Mouse (Mus musculus) large intestine, adult 2 months (tissue): Measurements from ENCODE around the gene Anln. TPM values are rescaled to one million over a fixed set of nuclear protein-coding genes. Genes with fewer than 3 reads are reported as not detected.
"Not testable (repeated sequence)": the region's sequence is repeated elsewhere in the genome, so short reads cannot be mapped to it uniquely, and the experiment has no call there.

ENCODE experiments used
- DNase-seq: peaks from one replicate; pipeline ENCODE4 v3.0.0-alpha.2; 2012; ENCODE audit warnings: low read depth, low spot score
- WGBS: fragments of 180-500 bp; shearing (Covaris S2); methylation state at CpG from one replicate; pipeline ENCODE4 v1.1.7; 2018; 5-methylcytosine and 5-hydroxymethylcytosine counted together
- polyA plus RNA-seq: library from polyadenylated mRNA; depleted of rRNA; stranded (reverse); fragments of >200 nt; gene quantifications from 2 replicates; pipeline ENCODE4 v1.2.3, GENCODE M21; 2012; rRNA removed

Gene Anln
- 3.4 and 3.8 TPM in 2 replicates for polyA plus RNA-seq

GRCm38 (mm10) chr9:22389021-22389476, at the start of gene Anln:
Gene Anln (minus strand): TSS chr9:22389188.
- under 1% methylated on average over 44 of the region's 44 CpGs for WGBS
- DNase-seq = peak; percentile 73

- WGBS = 95% methylated on average over 2 of the region's 2 CpGs
- no peak for DNase-seq
Observed at GRCm38 (mm10) chr9:22434101-22434500, 45.1 kb upstream of the Anln start.

- 63% methylated on average over 2 of the region's 2 CpGs for WGBS
- DNase-seq = no peak
Observed at GRCm38 (mm10) chr9:22433221-22433620, 44.2 kb upstream of the Anln start.

GRCm38 (mm10) chr9:22430315-22430840, 41.4 kb upstream of the Anln start:
- WGBS = 18% methylated on average over 5 of the region's 5 CpGs

GRCm38 (mm10) chr9:22429533-22430241, 40.7 kb upstream of the Anln start:
- 16% methylated on average over 15 of the region's 15 CpGs for WGBS
- DNase-seq = peak; percentile 37

More at GRCm38 (mm10) chr9:22430315-22430840, 41.4 kb upstream of the Anln start:
- DNase-seq = no peak

- DNase-seq = no peak
- 76% methylated on average over 14 of the region's 14 CpGs for WGBS
Observed at GRCm38 (mm10) chr9:22428666-22429410, 39.9 kb upstream of the Anln start.

- WGBS = 55% methylated on average over 4 of the region's 4 CpGs
- DNase-seq = no peak
Observed at GRCm38 (mm10) chr9:22428028-22428665, 39.2 kb upstream of the Anln start.

GRCm38 (mm10) chr9:22424719-22425118, 35.7 kb upstream of the Anln start:
- WGBS = 92% methylated on average over 4 of the region's 4 CpGs
- DNase-seq = no peak

- DNase-seq = no peak
- WGBS = 73% methylated on average over 10 of the region's 10 CpGs
Observed at GRCm38 (mm10) chr9:22424196-22424595, 35.2 kb upstream of the Anln start.

GRCm38 (mm10) chr9:22423507-22423906, 34.5 kb upstream of the Anln start:
- WGBS = 56% methylated on average over 1 of the region's 1 CpGs
- no peak for DNase-seq

- no peak for DNase-seq
- WGBS = 38% methylated on average over 1 of the region's 1 CpGs
Observed at GRCm38 (mm10) chr9:22422559-22422958, 33.6 kb upstream of the Anln start.

GRCm38 (mm10) chr9:22420491-22420890, 31.5 kb upstream of the Anln start:
- 58% methylated on average over 7 of the region's 7 CpGs for WGBS
- no peak for DNase-seq

GRCm38 (mm10) chr9:22419877-22420276, 30.9 kb upstream of the Anln start:
- 93% methylated on average over 3 of the region's 3 CpGs for WGBS

GRCm38 (mm10) chr9:22417547-22417946, 28.6 kb upstream of the Anln start:
- WGBS = 35% methylated on average over 6 of the region's 6 CpGs
- no peak for DNase-seq

More at GRCm38 (mm10) chr9:22419877-22420276, 30.9 kb upstream of the Anln start:
- DNase-seq = no peak

- 75% methylated on average over 3 of the region's 3 CpGs for WGBS
- no peak for DNase-seq
Observed at GRCm38 (mm10) chr9:22416187-22416586, 27.2 kb upstream of the Anln start.

GRCm38 (mm10) chr9:22411002-22411857, 22.2 kb upstream of the Anln start, which contains the start of gene 9530077C05Rik:
Gene 9530077C05Rik (plus strand): TSS chr9:22411513.
- WGBS = under 1% methylated on average over 43 of the region's 43 CpGs

GRCm38 (mm10) chr9:22409501-22409900, 20.5 kb upstream of the Anln start:
- no peak for DNase-seq
- WGBS = 75% methylated on average over 7 of the region's 7 CpGs

More at GRCm38 (mm10) chr9:22411002-22411857, 22.2 kb upstream of the Anln start, which contains the start of gene 9530077C05Rik:
- peak; percentile 77 for DNase-seq

- 15% methylated on average over 4 of the region's 4 CpGs for WGBS
- not testable (repeated sequence) for DNase-seq
Observed at GRCm38 (mm10) chr9:22408344-22408743, 19.4 kb upstream of the Anln start.

- WGBS = 76% methylated on average over 4 of the region's 4 CpGs
- not testable (repeated sequence) for DNase-seq
Observed at GRCm38 (mm10) chr9:22407633-22408032, 18.6 kb upstream of the Anln start.
